Mouse (Mus musculus): ENCODE results near the gene Rfx1.
A peak's percentile ranks its signal among the peaks of the same experiment; 100 is the strongest.

Gene Rfx1

DNA sequence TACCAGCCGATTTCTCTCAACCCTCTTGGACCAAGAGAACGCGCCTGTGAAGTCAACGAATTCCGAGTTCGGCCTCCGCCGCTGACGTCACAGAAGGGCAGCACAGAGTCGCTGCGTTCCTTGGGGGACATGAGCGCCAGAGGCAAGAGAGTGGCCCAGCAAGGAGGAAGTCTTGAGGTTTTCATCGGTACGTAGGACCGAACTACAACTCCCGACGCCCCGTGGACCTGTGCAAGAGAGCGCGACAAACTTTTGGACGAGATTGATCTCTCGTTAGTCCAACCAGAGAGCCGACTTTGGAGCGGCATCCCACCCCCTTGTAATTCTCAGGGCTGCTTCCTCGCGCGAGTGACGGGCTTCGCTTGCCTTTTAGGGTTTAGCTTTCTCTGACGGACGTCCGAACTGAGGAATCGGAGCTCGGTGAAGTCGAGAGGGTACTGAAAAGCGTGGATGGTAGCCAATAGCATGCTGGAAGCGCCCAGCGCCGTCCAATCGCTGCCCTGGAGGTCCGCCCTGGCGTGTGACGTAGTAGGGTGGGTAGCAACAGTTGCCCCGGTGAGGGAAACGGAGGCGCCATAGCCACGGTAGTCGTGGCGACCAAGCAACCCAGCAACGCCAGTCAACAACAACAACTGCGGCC lies at the start of gene Rfx1:
Gene Rfx1 (plus strand): TSS at position 544 of the 640 bp plus-strand sequence.
- peak; percentile 100 for DNase-seq (ENCODE audit: low spot score)

- no peak for DNase-seq (ENCODE audit: low spot score)
These were observed 46.9 kb upstream of the Rfx1 start for GRCm38 (mm10) chr8:84019738-84020137.

- DNase-seq (ENCODE audit: low spot score), result no peak
These were observed 45.5 kb upstream of the Rfx1 start, which contains the start of gene Palm3 for GRCm38 (mm10) chr8:84021096-84021495. Palm3 (plus strand) TSS chr8:84021471.

DNA sequence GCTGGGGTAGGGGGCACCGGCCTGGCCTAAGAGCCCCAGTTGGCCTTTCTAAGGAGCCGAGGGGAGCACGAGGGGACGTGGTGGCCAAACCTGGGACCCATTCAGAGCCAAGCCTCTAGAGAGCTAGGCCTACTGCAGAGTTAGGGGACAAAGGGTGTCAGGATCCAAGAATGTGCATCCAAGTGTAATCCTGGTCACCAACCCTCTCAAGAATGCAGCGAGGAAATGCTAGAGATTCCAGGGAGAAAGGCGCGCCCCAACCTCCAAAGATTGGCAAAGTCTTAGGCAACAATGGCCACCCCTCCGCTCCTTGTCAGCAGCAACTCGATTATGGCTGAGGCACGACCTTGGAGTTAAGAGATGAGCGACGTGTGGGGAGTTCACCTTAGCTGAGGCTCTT lies 45.1 kb upstream of the Rfx1 start:
- DNase-seq (ENCODE audit: low spot score), result no peak

GRCm38 (mm10) chr8:84023085-84023484 lies 43.5 kb upstream of the Rfx1 start:
- DNase-seq (ENCODE audit: low spot score), result no peak

DNA sequence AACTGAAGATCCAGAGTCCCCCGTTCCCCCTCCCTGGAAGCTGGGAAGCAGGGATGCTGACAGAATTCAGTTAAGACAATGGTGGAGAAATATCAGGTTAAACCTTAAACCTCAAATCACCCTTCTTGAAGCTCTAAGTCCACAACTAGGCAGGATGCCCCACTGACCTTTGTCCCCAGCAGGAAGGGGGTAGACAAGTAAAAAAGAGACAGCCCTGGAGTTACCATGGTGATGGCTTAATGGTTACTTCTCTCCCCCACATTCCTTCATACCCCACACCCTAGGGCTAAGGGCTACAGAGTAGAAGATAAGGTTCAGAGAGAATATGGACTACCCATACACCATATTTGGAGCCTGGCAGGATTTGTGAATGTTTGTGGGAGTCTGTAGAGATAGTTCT lies 43.0 kb upstream of the Rfx1 start:
- DNase-seq (ENCODE audit: low spot score), result no peak

- peak; percentile 80 for DNase-seq (ENCODE audit: low spot score)
These were observed 42.5 kb upstream of the Rfx1 start for GRCm38 (mm10) chr8:84024171-84024570.

DNA sequence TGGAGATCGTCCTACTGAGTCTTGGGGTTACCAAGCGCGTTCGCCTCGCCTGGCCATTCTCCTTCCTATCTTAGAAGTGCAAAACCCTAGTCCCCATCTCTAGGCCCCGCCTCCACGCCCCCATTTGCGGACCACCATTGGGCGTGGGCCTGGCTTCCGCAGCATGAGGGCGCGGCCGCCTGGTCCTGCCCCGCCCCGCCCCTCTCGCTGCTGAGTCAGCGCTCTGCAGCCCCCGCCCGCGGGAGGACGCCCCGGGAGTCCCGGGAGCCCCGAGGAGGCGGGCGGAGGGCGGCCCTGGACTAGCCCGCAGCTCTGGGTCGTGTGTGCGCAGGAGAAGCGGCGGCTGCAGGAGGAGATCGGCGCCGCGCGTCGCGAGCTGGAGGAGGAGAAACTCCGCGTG lies 40.8 kb upstream of the Rfx1 start:
- peak; percentile 65 for DNase-seq (ENCODE audit: low spot score)

GRCm38 (mm10) chr8:84027449-84027848 lies 39.2 kb upstream of the Rfx1 start:
- no peak for DNase-seq (ENCODE audit: low spot score)

DNA sequence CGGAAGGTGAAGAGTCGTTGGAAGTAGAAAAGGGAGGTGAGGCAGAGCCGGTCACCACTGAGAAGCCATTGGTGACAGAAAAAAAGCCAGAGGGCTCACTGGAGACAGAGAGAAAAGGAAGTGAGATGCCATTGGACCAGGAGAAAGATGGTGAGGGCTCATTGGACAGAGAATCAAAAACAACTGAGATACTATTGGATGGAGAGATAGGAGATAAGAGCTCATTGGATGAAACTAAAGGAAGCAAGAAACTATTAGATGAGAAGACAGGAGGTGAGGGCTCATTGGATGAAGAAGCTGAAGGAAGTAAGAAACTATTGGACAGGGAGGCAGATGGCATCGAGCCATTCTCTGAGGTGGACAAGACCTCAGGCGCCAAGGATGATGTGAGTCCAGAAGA lies 37.4 kb upstream of the Rfx1 start:
- DNase-seq (ENCODE audit: low spot score), result no peak

GRCm38 (mm10) chr8:84032777-84033176 lies 33.9 kb upstream of the Rfx1 start:
- DNase-seq (ENCODE audit: low spot score), result no peak

- DNase-seq (ENCODE audit: low spot score), result peak; percentile 59
These were observed 28.6 kb upstream of the Rfx1 start for GRCm38 (mm10) chr8:84038015-84038414.

- DNase-seq (ENCODE audit: low spot score), result peak; percentile 65
These were observed 27.6 kb upstream of the Rfx1 start for GRCm38 (mm10) chr8:84039050-84039449.

DNA sequence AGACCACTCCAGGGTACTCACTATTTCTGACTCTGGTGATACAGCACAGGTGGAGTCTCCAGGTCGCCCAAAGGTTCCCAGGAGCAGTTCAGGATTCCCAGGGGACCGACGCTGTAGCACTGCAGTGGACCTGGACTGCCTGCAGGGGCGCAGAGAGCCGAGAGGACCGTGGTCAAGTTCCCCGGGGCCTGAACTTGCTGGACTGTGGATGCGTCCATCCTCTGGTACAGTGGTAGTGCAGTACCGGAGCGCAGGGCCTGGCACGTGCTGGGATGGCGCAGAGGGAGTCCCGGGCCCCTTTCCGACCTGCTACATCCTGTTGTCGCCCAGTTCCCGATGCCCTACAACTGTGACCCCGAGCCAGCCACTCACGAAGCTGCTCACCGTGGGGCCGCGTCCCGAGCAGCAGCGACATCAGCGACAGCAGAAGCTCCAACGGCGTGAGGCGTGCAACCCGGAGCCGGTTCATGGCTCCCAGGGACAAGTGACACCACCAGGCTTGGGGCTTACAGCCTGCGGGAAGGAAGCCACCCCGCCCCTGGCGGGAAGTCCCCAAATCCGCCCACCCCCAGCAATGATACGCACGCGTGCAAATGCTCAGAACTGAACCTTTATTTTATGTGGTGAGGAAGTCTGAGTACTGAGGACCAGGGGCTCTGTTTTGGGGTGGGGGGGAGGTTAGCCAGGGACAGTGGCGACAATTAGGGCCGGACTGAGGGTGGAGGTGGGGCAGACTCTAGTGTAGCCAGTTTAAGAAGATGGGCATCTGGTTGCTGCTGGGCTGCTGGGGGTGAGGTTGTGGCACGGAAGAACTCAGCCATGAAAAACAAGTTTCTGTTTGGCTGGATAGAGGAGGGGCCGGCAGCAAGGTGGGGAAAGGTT lies 24.3 kb upstream of the Rfx1 start, which contains the start of gene Il27ra:
Gene Il27ra (minus strand): TSS at position 524 of the 882 bp plus-strand sequence.
- peak; percentile 60 for DNase-seq (ENCODE audit: low spot score)

GRCm38 (mm10) chr8:84042948-84043342 lies 23.7 kb upstream of the Rfx1 start:
- DNase-seq (ENCODE audit: low spot score), result no peak

DNA sequence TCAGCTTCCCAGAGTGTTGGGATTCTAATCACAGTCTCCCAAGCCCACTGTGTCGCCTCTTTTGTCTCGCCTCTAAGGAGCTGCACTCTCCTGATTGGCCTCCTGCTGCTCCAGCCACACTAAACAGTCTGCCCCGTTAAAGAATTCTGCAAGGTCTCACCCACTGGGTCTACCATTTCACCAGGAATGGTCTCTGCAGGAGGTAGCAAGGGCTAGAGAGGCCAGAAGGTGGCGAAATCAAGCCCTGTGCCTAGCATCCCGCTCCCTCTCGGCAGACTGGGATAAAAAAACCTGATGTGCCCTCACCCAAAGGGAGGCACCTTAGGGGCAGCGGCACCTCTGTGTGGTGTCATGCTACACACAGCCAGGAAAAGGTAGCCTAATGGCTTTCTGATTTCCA lies 22.5 kb upstream of the Rfx1 start:
- no peak for DNase-seq (ENCODE audit: low spot score)

DNA sequence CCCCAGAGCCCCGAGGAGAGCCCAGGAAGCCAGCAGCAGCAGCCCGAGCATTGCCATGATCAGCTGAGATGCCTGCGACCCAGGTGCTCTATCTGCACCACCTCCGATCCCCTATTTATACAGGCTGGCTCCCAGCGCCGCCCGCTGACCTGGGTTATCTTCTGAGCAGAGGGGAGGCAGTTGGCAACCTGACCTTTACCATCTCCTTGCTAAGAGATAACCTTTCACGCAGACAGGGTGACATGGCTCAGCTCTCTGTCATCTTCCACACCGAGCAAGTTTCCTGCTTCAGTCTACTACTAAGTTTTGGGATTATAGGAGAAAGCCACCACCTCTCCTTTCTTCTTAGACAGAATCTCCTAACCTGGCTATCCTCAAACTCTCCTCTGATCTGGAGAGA lies 21.7 kb upstream of the Rfx1 start, which contains the start of gene Rln3:
Gene Rln3 (minus strand): TSS at position 101 of the 400 bp plus-strand sequence.
- no peak for DNase-seq (ENCODE audit: low spot score)

GRCm38 (mm10) chr8:84046505-84046904 lies 20.1 kb upstream of the Rfx1 start:
- no peak for DNase-seq (ENCODE audit: low spot score)

DNA sequence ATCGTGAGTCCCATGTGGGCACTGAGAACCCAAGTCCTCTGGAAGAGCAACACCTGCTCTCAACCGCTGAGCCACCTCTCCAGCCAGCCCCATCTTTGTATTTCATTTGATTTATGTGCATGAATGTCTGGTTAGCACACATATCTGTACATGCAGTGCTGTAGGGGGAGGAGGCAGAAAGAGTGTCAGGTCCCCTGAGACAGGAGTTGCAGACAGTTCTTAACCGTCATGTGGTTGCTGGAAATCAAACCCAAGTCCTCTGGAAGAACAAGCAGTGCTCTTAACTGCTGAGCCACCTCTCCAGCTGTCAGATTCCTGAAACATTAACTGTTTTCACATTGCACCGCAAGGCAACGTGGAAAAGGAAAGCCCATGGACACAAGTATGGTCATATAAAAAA lies 18.5 kb upstream of the Rfx1 start:
- no peak for DNase-seq (ENCODE audit: low spot score)

DNA sequence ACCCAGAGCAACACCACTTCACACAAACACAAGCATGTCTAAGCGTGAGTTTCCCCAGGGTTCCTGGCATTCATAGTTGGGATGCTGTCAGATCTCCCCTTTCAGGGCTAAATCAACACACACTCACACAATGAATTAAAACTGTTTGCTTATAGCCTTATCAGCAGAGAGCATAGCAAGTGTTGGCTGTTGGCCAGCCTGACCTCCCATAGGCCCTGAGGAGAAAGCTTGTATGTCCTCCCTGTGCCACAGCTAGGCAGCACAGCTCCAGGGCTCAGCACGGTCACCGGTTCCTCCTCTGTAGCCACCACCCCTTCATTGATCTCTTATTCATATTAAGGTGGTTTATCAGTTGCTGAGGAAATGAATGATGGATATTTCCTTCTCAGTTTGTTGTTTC lies 13.9 kb upstream of the Rfx1 start:
- no peak for DNase-seq (ENCODE audit: low spot score)

GRCm38 (mm10) chr8:84053229-84053628 lies 13.4 kb upstream of the Rfx1 start:
- DNase-seq (ENCODE audit: low spot score), result no peak

- DNase-seq (ENCODE audit: low spot score), result no peak
These were observed 8.8 kb upstream of the Rfx1 start for GRCm38 (mm10) chr8:84057827-84058226.

GRCm38 (mm10) chr8:84059226-84059625 lies 7.4 kb upstream of the Rfx1 start:
- no peak for DNase-seq (ENCODE audit: low spot score)

Measured in testis, postnatal 14 days (tissue).